Mouse (Mus musculus): ENCODE data around the gene Pax7.

- TF ChIP-seq CTCF (IDR thresholded peaks at IDR 0.05; ENCODE audit: low read depth, low read length) (no peak), POLR2A (IDR thresholded peaks at IDR 0.05; ENCODE audit: extremely low read depth, insufficient read depth, low read length) (no peak)
These were observed 13.8 kb downstream of the Pax7 start for GRCm38 (mm10) chr4:139819411-139820030.
